Mouse (Mus musculus) testis, adult 2 months (tissue): ENCODE measurements at regions not wholly inside any gene's neighbourhood (a gene's known extent, or its start where the extent isn't known, plus 50 kb on each side); places are given as distances from the start of the nearest gene placed in this dataset.

Source experiments
- CTCF ChIP-seq: fragments of 200-500 bp; IDR thresholded peaks from 2 replicates; pipeline ENCODE4 v1.5.1; 2012; ENCODE audit warnings: low read depth, mild to moderate bottlenecking, inconsistent platforms, low read length, moderate library complexity; ENCODE audit not compliant: control insufficient read depth, insufficient read depth, insufficient replicate concordance
- POLR2A ChIP-seq: fragments of 200-500 bp; IDR thresholded peaks from 2 replicates; pipeline ENCODE4 v1.6.1; 2012; ENCODE audit warnings: low read depth, mild to moderate bottlenecking, inconsistent platforms, low read length, moderate library complexity; ENCODE audit not compliant: control insufficient read depth

- TF ChIP-seq POLR2A (no peak), CTCF (no peak)
These were observed 138.7 kb downstream of the Cdc5l start for GRCm38 (mm10) chr17:45294886-45295285.
